Comparison of ENCODE assay signal across 8 mouse cellular contexts in the genomic region with DNA sequence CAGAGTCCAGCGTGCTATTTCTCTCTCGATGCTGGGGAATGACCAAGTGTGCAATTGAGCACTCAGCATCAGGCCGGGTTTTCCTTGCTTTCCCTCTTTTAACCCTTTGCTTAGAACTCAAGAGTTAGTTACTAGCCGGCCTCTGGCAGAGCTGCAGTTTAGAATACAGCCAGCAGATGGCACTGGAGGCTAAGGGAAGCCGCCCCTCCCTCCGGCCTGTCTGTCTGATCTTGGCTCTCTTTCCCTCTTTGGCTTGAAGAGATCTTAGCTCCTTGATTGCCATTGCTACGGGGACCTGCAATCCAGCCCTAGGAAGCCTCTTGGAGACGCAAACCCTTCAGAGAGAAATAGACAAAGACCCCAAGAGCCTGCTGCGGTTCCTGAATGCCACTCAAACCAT. TPM values are rescaled to one million over a fixed set of nuclear protein-coding genes. Genes with fewer than 3 reads are reported as not detected.
DNase-seq lines count a peak whose midpoint lies in the region; ATAC-seq and TF ChIP-seq lines count a peak whose summit lies in the region.

No protein-coding gene starts in this region.

- TF ChIP-seq POLR2A in limb, embryonic 14.5 days (IDR thresholded peaks at IDR 0.05; ENCODE audit: borderline replicate concordance, extremely low read depth, insufficient read depth, insufficient read length), result no peak

- no peak for ATAC-seq in kidney, embryonic 16.5 days (ENCODE audit: low FRiP score, low TSS enrichment)
- no peak for ATAC-seq in intestine, postnatal 0 days
- ATAC-seq in limb, embryonic 14.5 days (ENCODE audit: low FRiP score, low read depth), result peak; percentile 64; the same call in 1 of the 2 replicates
- no peak for ATAC-seq in neural tube, embryonic 11.5 days (ENCODE audit: insufficient read depth, low FRiP score, low TSS enrichment)

- no peak overlapping the region for H3K4me3 ChIP-seq in kidney, embryonic 16.5 days (ENCODE audit: low read length)
- H3K4me3 ChIP-seq in intestine, postnatal 0 days (ENCODE audit: low read depth, low read length), result no peak overlapping the region
- H3K4me3 ChIP-seq in limb, embryonic 14.5 days (replicated peaks; ENCODE audit: low read length), result no peak overlapping the region
- H3K4me3 ChIP-seq in neural tube, embryonic 11.5 days (ENCODE audit: low read depth, low read length), result no peak overlapping the region

- H3K36me3 ChIP-seq in kidney, embryonic 16.5 days (ENCODE audit: insufficient read depth, low read length), result no peaks in the 10 kb centered on the region
- H3K36me3 ChIP-seq in intestine, postnatal 0 days (ENCODE audit: control insufficient read depth, insufficient read depth), result no peaks in the 10 kb centered on the region
- no peaks in the 10 kb centered on the region for H3K36me3 ChIP-seq in limb, embryonic 14.5 days (ENCODE audit: control insufficient read depth, insufficient read depth, low read length)
- H3K36me3 ChIP-seq in neural tube, embryonic 11.5 days (ENCODE audit: control insufficient read depth, insufficient read depth, low read length), result no peaks in the 10 kb centered on the region

- no peak overlapping the region for H3K27ac ChIP-seq in kidney, embryonic 16.5 days (ENCODE audit: low read length)
- H3K27ac ChIP-seq in intestine, postnatal 0 days (ENCODE audit: low read depth, low read length), result no peak overlapping the region
- H3K27ac ChIP-seq in limb, embryonic 14.5 days (replicated peaks; ENCODE audit: low read depth, low read length), result no peak overlapping the region
- H3K27ac ChIP-seq in neural tube, embryonic 11.5 days (ENCODE audit: low read depth, low read length), result no peak overlapping the region

- 3% methylated on average over 9 of the region's 9 CpGs for WGBS in kidney, embryonic 16.5 days
- WGBS in intestine, postnatal 0 days, result 9% methylated on average over 9 of the region's 9 CpGs
- 4% methylated on average over 9 of the region's 9 CpGs for WGBS in limb, embryonic 14.5 days
- whole genome bisulfite sequencing in neural tube, embryonic 11.5 days, result 8% methylated on average over 9 of the region's 9 CpGs

- H3K9ac ChIP-seq in kidney, embryonic 16.5 days (replicated peaks; ENCODE audit: low read length), result no peak overlapping the region
- H3K9ac ChIP-seq in intestine, postnatal 0 days (ENCODE audit: low read depth, low read length), result no peak overlapping the region
- no peak overlapping the region for H3K9ac ChIP-seq in limb, embryonic 14.5 days (ENCODE audit: low read depth, low read length, severe bottlenecking)
- no peak overlapping the region for H3K9ac ChIP-seq in neural tube, embryonic 11.5 days (ENCODE audit: low read length)

- peak; percentile 96 for TF ChIP-seq CTCF in intestine, postnatal 0 days (IDR thresholded peaks at IDR 0.05; ENCODE audit: low read depth)

- no peaks in the 10 kb centered on the region for H3K9me3 ChIP-seq in kidney, embryonic 16.5 days (ENCODE audit: low read length)
- no peaks in the 10 kb centered on the region for H3K9me3 ChIP-seq in intestine, postnatal 0 days (ENCODE audit: control insufficient read depth)
- no peaks in the 10 kb centered on the region for H3K9me3 ChIP-seq in limb, embryonic 14.5 days (ENCODE audit: control insufficient read depth, low read length)
- H3K9me3 ChIP-seq in neural tube, embryonic 11.5 days (ENCODE audit: control insufficient read depth, low read length), result no peaks in the 10 kb centered on the region

- no peak overlapping the region for H3K4me2 ChIP-seq in kidney, embryonic 16.5 days (replicated peaks; ENCODE audit: low read depth, low read length)
- H3K4me2 ChIP-seq in intestine, postnatal 0 days (replicated peaks; ENCODE audit: low read depth), result no peak overlapping the region
- H3K4me2 ChIP-seq in limb, embryonic 14.5 days (replicated peaks; ENCODE audit: low read depth, low read length, severe bottlenecking), result no peak overlapping the region
- H3K4me2 ChIP-seq in neural tube, embryonic 11.5 days (ENCODE audit: low read depth), result no peak overlapping the region

- DNase-seq in kidney, adult 18-20 months, result peak; percentile 79
- DNase-seq in cerebellum, adult 9-11 months, result peak; percentile 64
- peak; percentile 75 to 79 for DNase-seq in frontal cortex, postnatal 36 days (ENCODE audit: low spot score in 2 of 2)
- DNase-seq in limb, embryonic 14.5 days (ENCODE audit: low spot score), result peak; percentile 86
- peak; percentile 80 for DNase-seq in neural tube, embryonic 11.5 days (ENCODE audit: low spot score)
- peak; percentile 52 for DNase-seq in testis, postnatal 14 days (ENCODE audit: low spot score)

- no peaks in the 10 kb centered on the region; the same call in 1 of the 2 replicates for H3K27me3 ChIP-seq in kidney, embryonic 16.5 days (ENCODE audit: insufficient read depth, low read length)
- 0 out of 2 replicates have a peak, but pooled peaks cover 6% of the 10 kb centered on the region for H3K27me3 ChIP-seq in intestine, postnatal 0 days (replicated peaks; ENCODE audit: control insufficient read depth, insufficient read depth, low read length)
- H3K27me3 ChIP-seq in limb, embryonic 14.5 days (ENCODE audit: control insufficient read depth, insufficient read depth, low read length), result no peaks in the 10 kb centered on the region
- H3K27me3 ChIP-seq in neural tube, embryonic 11.5 days (ENCODE audit: control insufficient read depth, insufficient read depth, low read length), result no peaks in the 10 kb centered on the region

- no peaks in the 10 kb centered on the region for H3K4me1 ChIP-seq in kidney, embryonic 16.5 days (ENCODE audit: insufficient read depth, low read length)
- no peaks in the 10 kb centered on the region for H3K4me1 ChIP-seq in intestine, postnatal 0 days (replicated peaks; ENCODE audit: control insufficient read depth, insufficient read depth, low read length)
- peaks cover 11% of the 10 kb centered on the region for H3K4me1 ChIP-seq in limb, embryonic 14.5 days (ENCODE audit: control insufficient read depth, insufficient read depth, low read length)
- no peaks in the 10 kb centered on the region for H3K4me1 ChIP-seq in neural tube, embryonic 11.5 days (ENCODE audit: control insufficient read depth, insufficient read depth, low read length)

RNA-seq across cellular contexts. Expression of a gene that starts 18.5 kb away (rescaled TPM):
- polyA plus RNA-seq in kidney, embryonic 16.5 days (2015; fragmentation: Nextera tagmentation; extraction: Ambion mirVana), result 17.7 and 20.8 TPM in 2 replicates
- polyA plus RNA-seq in intestine, postnatal 0 days (2015; fragmentation: Nextera tagmentation; extraction: Ambion mirVana), result 9.3 and 9.7 TPM in 2 replicates
- polyA plus RNA-seq in limb, embryonic 14.5 days (2012; rRNA removed), result 13.6 and 15.0 TPM in 2 replicates
- 18.3 and 19.0 TPM in 2 replicates for polyA plus RNA-seq in limb, embryonic 14.5 days (2014; fragmentation: Nextera tagmentation; extraction: Ambion mirVana)
- 21.7 and 22.5 TPM in 2 replicates for polyA plus RNA-seq in neural tube, embryonic 11.5 days (2014; fragmentation: Nextera tagmentation; extraction: Ambion mirVana)

RNA-seq across cellular contexts. Expression of a gene that starts 55.7 kb away (rescaled TPM):
- 6.9 and 7.1 TPM in 2 replicates for polyA plus RNA-seq in kidney, embryonic 16.5 days (2015; fragmentation: Nextera tagmentation; extraction: Ambion mirVana)
- polyA plus RNA-seq in intestine, postnatal 0 days (2015; fragmentation: Nextera tagmentation; extraction: Ambion mirVana), result 1.5 and 2.1 TPM in 2 replicates
- polyA plus RNA-seq in limb, embryonic 14.5 days (2012; rRNA removed), result 19.0 and 26.9 TPM in 2 replicates
- 8.4 and 9.1 TPM in 2 replicates for polyA plus RNA-seq in limb, embryonic 14.5 days (2014; fragmentation: Nextera tagmentation; extraction: Ambion mirVana)
- 8.8 and 9.2 TPM in 2 replicates for polyA plus RNA-seq in neural tube, embryonic 11.5 days (2014; fragmentation: Nextera tagmentation; extraction: Ambion mirVana)
